ENCODE assay signal across 18 mouse cellular contexts in genomic region chr3:154414358-154414757, GRCm38 (mm10).
"Had no signal": no experiment of that assay in that cellular context is flagged by ENCODE, and none has a peak within 500 bp of the region (broad histone marks: within the 10 kb centered on the region; RNA-seq: fewer than 3 reads in every experiment).

No protein-coding gene starts in this region.

- H3K36me3 ChIP-seq: midbrain, embryonic 10.5 days; midbrain, embryonic 12.5 days; neural tube, embryonic 13.5 days; neural tube, embryonic 15.5 days had no signal

- H3K27ac ChIP-seq: midbrain, embryonic 10.5 days; midbrain, embryonic 12.5 days; neural tube, embryonic 13.5 days; neural tube, embryonic 15.5 days had no signal

- DNase-seq: lung, embryonic 14.5 days; lung, postnatal 10 days; lung, postnatal 4 days; midbrain, embryonic 14.5 days; retina, postnatal 1 day; right cerebral cortex, adult 18-20 months; right cerebral cortex, postnatal 25 days; right cerebral cortex, postnatal 4 days; spleen, adult 18-20 months; thymus, adult 2 months; thymus, postnatal 25 days; thymus, postnatal 4 days had no signal

- H3K4me1 ChIP-seq: midbrain, embryonic 10.5 days; midbrain, embryonic 12.5 days; neural tube, embryonic 13.5 days; neural tube, embryonic 15.5 days had no signal

- H3K9me3 ChIP-seq: midbrain, embryonic 10.5 days; midbrain, embryonic 12.5 days; neural tube, embryonic 13.5 days; neural tube, embryonic 15.5 days had no signal

- ATAC-seq: midbrain, embryonic 16.5 days had no signal

- H3K4me3 ChIP-seq: midbrain, embryonic 10.5 days; midbrain, embryonic 12.5 days; myocyte; neural tube, embryonic 13.5 days; neural tube, embryonic 15.5 days had no signal

- H3K4me2 ChIP-seq: lung, embryonic 14.5 days; midbrain, embryonic 12.5 days; neural tube, embryonic 13.5 days; neural tube, embryonic 15.5 days had no signal

- H3K9ac ChIP-seq: lung, embryonic 14.5 days; midbrain, embryonic 12.5 days; neural tube, embryonic 13.5 days; neural tube, embryonic 15.5 days had no signal

- H3K27me3 ChIP-seq: midbrain, embryonic 12.5 days; neural tube, embryonic 13.5 days; neural tube, embryonic 15.5 days had no signal
